Mouse (Mus musculus): ENCODE data around the gene Peli1. TPM values are rescaled to one million over a fixed set of nuclear protein-coding genes. Genes with fewer than 3 reads are reported as not detected.
"Not testable (repeated sequence)": the region's sequence is repeated elsewhere in the genome, so short reads cannot be mapped to it uniquely, and the experiment has no call there.

Peli1 gene
- total RNA-seq, 2 experiments from 2014 or later = 17.5 to 26.2 TPM

- ATAC-seq (replicated peaks; ENCODE audit: low FRiP score, poor library complexity, severe bottlenecking) = no peak
Observed at GRCm38 (mm10) chr11:21139453-21139852, 48.4 kb downstream of the Peli1 start.

- no peak for ATAC-seq (replicated peaks; ENCODE audit: low FRiP score, poor library complexity, severe bottlenecking)
Observed at GRCm38 (mm10) chr11:21141242-21141641, 50.2 kb downstream of the Peli1 start.

GRCm38 (mm10) chr11:21141755-21142154 lies 50.7 kb downstream of the Peli1 start:
- ATAC-seq (replicated peaks; ENCODE audit: low FRiP score, poor library complexity, severe bottlenecking) = no peak

- ATAC-seq (replicated peaks; ENCODE audit: low FRiP score, poor library complexity, severe bottlenecking) = no peak
Observed at GRCm38 (mm10) chr11:21149476-21149875, 58.4 kb downstream of the Peli1 start.

GRCm38 (mm10) chr11:21150316-21150715 lies 59.2 kb downstream of the Peli1 start:
- ATAC-seq (replicated peaks; ENCODE audit: low FRiP score, poor library complexity, severe bottlenecking) = no peak

GRCm38 (mm10) chr11:21151672-21152071 lies 60.6 kb downstream of the Peli1 start:
- no peak for ATAC-seq (replicated peaks; ENCODE audit: low FRiP score, poor library complexity, severe bottlenecking)

- no peak for ATAC-seq (replicated peaks; ENCODE audit: low FRiP score, poor library complexity, severe bottlenecking)
Observed at GRCm38 (mm10) chr11:21153111-21153510, 62.0 kb downstream of the Peli1 start.

- ATAC-seq (replicated peaks; ENCODE audit: low FRiP score, poor library complexity, severe bottlenecking) = no peak
Observed at GRCm38 (mm10) chr11:21157595-21157994, 66.5 kb downstream of the Peli1 start.

GRCm38 (mm10) chr11:21162093-21162492 lies 71.0 kb downstream of the Peli1 start:
- ATAC-seq (replicated peaks; ENCODE audit: low FRiP score, poor library complexity, severe bottlenecking) = no peak

GRCm38 (mm10) chr11:21163143-21163542 lies 72.1 kb downstream of the Peli1 start:
- ATAC-seq (replicated peaks; ENCODE audit: low FRiP score, poor library complexity, severe bottlenecking) = no peak

- ATAC-seq (replicated peaks; ENCODE audit: low FRiP score, poor library complexity, severe bottlenecking) = no peak
Observed at GRCm38 (mm10) chr11:21163673-21164072, 72.6 kb downstream of the Peli1 start.

- no peak for ATAC-seq (replicated peaks; ENCODE audit: low FRiP score, poor library complexity, severe bottlenecking)
Observed at GRCm38 (mm10) chr11:21164312-21164993, 73.4 kb downstream of the Peli1 start.

GRCm38 (mm10) chr11:21164994-21165560 lies 74.0 kb downstream of the Peli1 start:
- ATAC-seq (replicated peaks; ENCODE audit: low FRiP score, poor library complexity, severe bottlenecking) = no peak

- no peak for ATAC-seq (replicated peaks; ENCODE audit: low FRiP score, poor library complexity, severe bottlenecking)
Observed at GRCm38 (mm10) chr11:21166495-21167096, 75.5 kb downstream of the Peli1 start.

- no peak for ATAC-seq (replicated peaks; ENCODE audit: low FRiP score, poor library complexity, severe bottlenecking)
Observed at GRCm38 (mm10) chr11:21168828-21169607, 77.9 kb downstream of the Peli1 start.

- not testable (repeated sequence) for ATAC-seq (replicated peaks; ENCODE audit: low FRiP score, poor library complexity, severe bottlenecking)
Observed at GRCm38 (mm10) chr11:21169608-21169860, 78.4 kb downstream of the Peli1 start.

- no peak for ATAC-seq (replicated peaks; ENCODE audit: low FRiP score, poor library complexity, severe bottlenecking)
Observed at GRCm38 (mm10) chr11:21172281-21172680, 81.2 kb downstream of the Peli1 start.

- ATAC-seq (replicated peaks; ENCODE audit: low FRiP score, poor library complexity, severe bottlenecking) = no peak
Observed at GRCm38 (mm10) chr11:21173926-21174325, 82.8 kb downstream of the Peli1 start.

- 0 out of 2 replicates have a peak, but pooled peaks have one; percentile 56 for ATAC-seq (replicated peaks; ENCODE audit: low FRiP score, poor library complexity, severe bottlenecking)
Observed at GRCm38 (mm10) chr11:21174396-21174795, 83.3 kb downstream of the Peli1 start.

GRCm38 (mm10) chr11:21175063-21175462 lies 84.0 kb downstream of the Peli1 start:
- ATAC-seq (replicated peaks; ENCODE audit: low FRiP score, poor library complexity, severe bottlenecking) = no peak

GRCm38 (mm10) chr11:21176491-21176890 lies 85.4 kb downstream of the Peli1 start:
- ATAC-seq (replicated peaks; ENCODE audit: low FRiP score, poor library complexity, severe bottlenecking) = no peak

All from erythroblast, adult 5-6 weeks (primary cell).